Mouse (Mus musculus) midbrain, embryonic 13.5 days (tissue): ENCODE measurements around the gene Spred1. TPM values are rescaled to one million over a fixed set of nuclear protein-coding genes. Genes with fewer than 3 reads are reported as not detected.
A peak's percentile ranks its signal among the peaks of the same experiment; 100 is the strongest.
"Not testable (repeated sequence)": the region's sequence is repeated elsewhere in the genome, so short reads cannot be mapped to it uniquely, and the experiment has no call there.

Experiments
- ATAC-seq: fragments of 200-750 bp; cut with Nextera tagmentation; 2 replicates; pipeline ENCODE4 v1.8.0; 2017; ENCODE audit warnings: mild to moderate bottlenecking, moderate TSS enrichment, moderate library complexity
- H3K27ac ChIP-seq: fragments of 300-500 bp; sonication (generic); 2 replicates; pipeline ENCODE4 v1.5.1; 2015; ENCODE audit warnings: inconsistent platforms, mild to moderate bottlenecking, moderate library complexity
- H3K27me3 ChIP-seq: fragments of 300-500 bp; sonication (generic); 2 replicates; pipeline ENCODE4 v1.6.1; 2015; ENCODE audit warnings: mild to moderate bottlenecking, inconsistent platforms
- H3K36me3 ChIP-seq: fragments of 300-500 bp; sonication (generic); 2 replicates; pipeline ENCODE4 v1.6.1; 2015; ENCODE audit warnings: mild to moderate bottlenecking, inconsistent platforms
- H3K4me1 ChIP-seq: fragments of 300-500 bp; sonication (generic); replicated peaks from 2 replicates; pipeline ENCODE4 v1.6.1; 2015; ENCODE audit warnings: inconsistent platforms
- H3K4me2 ChIP-seq: fragments of 300-500 bp; sonication (generic); replicated peaks from 2 replicates; pipeline ENCODE4 v1.6.1; 2015; ENCODE audit warnings: moderate library complexity, mild to moderate bottlenecking, inconsistent platforms
- H3K4me3 ChIP-seq: fragments of 300-500 bp; sonication (generic); replicated peaks from 2 replicates; pipeline ENCODE4 v1.5.1; 2015; ENCODE audit warnings: mild to moderate bottlenecking, inconsistent platforms
- H3K9ac ChIP-seq: fragments of 300-500 bp; sonication (generic); replicated peaks from 2 replicates; pipeline ENCODE4 v1.6.1; 2015; ENCODE audit warnings: mild to moderate bottlenecking, inconsistent platforms
- H3K9me3 ChIP-seq: fragments of 300-500 bp; sonication (generic); 2 replicates; pipeline ENCODE4 v1.6.1; 2016; ENCODE audit warnings: mild to moderate bottlenecking, inconsistent platforms
- WGBS: fragments of 180-500 bp; shearing (Covaris S2); methylation state at CpG from one replicate; pipeline ENCODE4 v1.1.7; 2015; 5-methylcytosine and 5-hydroxymethylcytosine counted together
- polyA plus RNA-seq: library from polyadenylated mRNA; unstranded; fragments of >200 nt; fragmentation: Nextera tagmentation; extraction: Ambion mirVana; gene quantifications from 2 replicates; pipeline ENCODE4 v1.2.1, GENCODE M21; 2015

Spred1 gene
- polyA plus RNA-seq, 1 experiment from 2014 or later: 7.4 TPM

DNA sequence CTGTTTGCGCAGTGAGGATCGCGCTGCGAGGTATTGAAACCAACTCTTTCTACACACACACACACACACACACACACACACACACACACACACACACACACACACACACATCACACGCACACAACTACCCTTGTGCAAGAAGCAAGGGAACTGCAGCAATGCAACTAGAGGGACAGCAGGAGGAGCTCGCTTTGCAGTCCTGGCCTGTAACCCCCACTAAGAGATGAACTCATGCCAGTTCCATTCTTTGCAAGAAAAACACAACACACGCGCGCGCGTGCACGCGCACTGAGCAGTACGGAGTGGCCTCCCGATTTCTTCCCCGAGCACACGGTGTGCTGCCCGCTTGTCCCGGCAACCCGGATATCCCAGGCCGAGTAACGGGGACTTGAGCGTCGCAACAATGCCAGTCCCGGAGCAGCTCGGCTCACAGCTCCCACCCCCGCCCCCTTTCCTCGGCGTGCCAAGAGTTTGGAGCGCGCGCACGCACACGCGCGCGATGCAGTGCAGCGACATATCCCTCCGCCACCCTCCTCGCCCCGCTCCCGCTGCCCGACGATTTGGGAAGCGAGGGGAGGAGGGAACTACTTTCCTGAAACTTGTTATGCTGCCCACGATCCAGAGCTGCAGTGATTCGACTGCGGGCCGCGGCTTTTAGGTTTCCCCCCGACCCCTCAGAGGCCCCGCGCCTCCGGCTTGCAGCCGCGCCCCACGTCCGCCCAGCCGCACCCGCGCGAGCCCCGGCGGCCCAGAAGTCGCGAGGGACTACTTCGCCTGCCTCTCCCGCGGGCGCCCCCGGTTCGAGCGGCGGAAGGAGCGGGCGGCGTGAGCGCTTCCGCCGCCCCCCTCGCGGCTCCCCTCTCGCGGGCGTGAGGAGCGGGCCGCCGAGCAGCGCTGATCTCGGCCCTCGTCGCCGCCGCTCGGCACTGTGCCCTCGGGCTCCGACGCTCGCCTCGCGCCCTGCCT, 645 bp upstream of the Spred1 start:
- Histone ChIP-seq H3K9ac (peak overlapping the region; percentile 99), H3K36me3 (no peaks in the 10 kb centered on the region), H3K4me2 (peak overlapping the region; percentile 76), H3K27me3 (peaks cover 8% of the 10 kb centered on the region; the same call in 1 of the 2 replicates), H3K9me3 (no peaks in the 10 kb centered on the region), H3K4me3 (peak overlapping the region; percentile 91), H3K4me1 (peaks cover 27% of the 10 kb centered on the region), H3K27ac (peak overlapping the region; percentile 99)
- under 1% methylated on average over 94 of the region's 101 CpGs for WGBS
- ATAC-seq: peak; percentile 88

DNA sequence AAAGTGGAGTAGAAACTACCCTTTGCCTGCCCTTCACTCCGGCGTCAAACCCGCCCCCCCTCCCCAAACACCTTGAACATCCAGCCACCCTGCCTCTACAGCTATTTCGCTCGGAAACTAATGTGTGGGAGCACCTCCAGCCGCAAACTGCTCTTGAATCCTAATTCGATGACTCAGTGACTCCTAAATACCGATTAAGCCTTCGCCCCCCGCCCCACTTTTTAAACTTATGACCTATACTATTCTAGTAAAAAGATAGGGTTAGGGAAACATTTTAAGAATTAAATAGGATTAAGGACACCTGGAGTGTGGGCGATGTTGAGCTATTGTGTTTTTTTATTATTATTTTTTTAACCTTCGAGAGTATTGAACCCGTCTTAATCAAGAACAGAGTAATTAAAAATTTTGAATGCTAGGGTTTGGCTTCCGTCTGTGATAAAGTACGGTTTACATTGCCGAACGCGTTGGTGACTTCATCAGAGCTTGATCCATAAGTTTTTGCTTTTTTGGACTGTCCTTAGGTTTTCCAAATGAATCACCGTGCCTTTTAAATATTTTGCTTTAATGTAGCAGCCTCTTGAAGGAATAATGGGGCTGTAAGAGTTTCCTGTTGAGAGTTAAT, 921 bp downstream of the Spred1 start:
- peak overlapping the region; percentile 91 for H3K4me3 ChIP-seq
- peaks cover 32% of the 10 kb centered on the region for H3K4me1 ChIP-seq
- ATAC-seq: no peak
- no peaks in the 10 kb centered on the region for H3K36me3 ChIP-seq
- peak overlapping the region; percentile 99 for H3K27ac ChIP-seq
- peaks cover 8% of the 10 kb centered on the region; the same call in 1 of the 2 replicates for H3K27me3 ChIP-seq
- under 1% methylated on average over 19 of the region's 19 CpGs for WGBS
- peak overlapping the region; percentile 76 for H3K4me2 ChIP-seq
- H3K9ac ChIP-seq: peak overlapping the region; percentile 99
- no peaks in the 10 kb centered on the region for H3K9me3 ChIP-seq

DNA sequence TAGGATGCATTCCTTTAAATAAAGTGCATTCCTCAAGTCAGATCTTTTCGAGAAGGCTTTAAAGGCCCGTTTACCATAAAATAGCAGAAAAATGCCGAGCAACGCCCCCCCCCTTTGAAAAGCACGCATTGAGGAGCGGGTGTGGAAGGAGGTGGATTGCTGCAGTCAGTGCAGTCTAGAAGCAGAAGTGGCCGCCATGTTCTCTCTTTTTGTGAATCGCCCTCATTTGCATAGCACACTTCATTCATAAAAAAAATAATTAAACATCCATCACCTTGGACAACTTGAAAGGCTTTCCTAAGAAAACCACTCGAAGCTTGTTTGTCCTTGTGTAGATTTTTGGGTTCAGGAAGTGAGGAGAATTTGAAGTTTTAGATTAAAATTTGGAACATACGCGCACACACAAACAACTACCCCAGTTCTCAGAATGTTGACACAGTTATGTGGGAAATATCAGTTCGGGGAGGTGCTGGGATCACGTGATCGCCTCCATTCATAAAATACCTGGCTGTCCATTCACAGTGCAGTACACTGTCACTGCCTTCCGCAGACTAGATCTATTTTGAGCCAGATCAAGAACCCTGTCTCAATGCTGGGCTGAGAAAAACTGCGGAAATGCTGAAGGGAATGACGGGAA, 1.6 kb downstream of the Spred1 start:
- Histone ChIP-seq H3K4me2 (peak overlapping the region; percentile 76), H3K36me3 (no peaks in the 10 kb centered on the region), H3K4me1 (peaks cover 34% of the 10 kb centered on the region), H3K9ac (peak overlapping the region; percentile 99), H3K27me3 (peaks cover 8% of the 10 kb centered on the region; the same call in 1 of the 2 replicates), H3K4me3 (peak overlapping the region; percentile 91), H3K27ac (no peak overlapping the region; the same call in 1 of the 2 replicates), H3K9me3 (no peaks in the 10 kb centered on the region)
- ATAC-seq: peak; percentile 71
- 8% methylated on average over 17 of the region's 17 CpGs for WGBS

- no peak overlapping the region for H3K27ac ChIP-seq
- ATAC-seq: no peak
- H3K4me2 ChIP-seq: peak overlapping the region; percentile 59
- peak overlapping the region; percentile 41; the same call in 1 of the 2 replicates for H3K9ac ChIP-seq
- WGBS: 35% methylated on average over 3 of the region's 3 CpGs
- H3K4me3 ChIP-seq: peak overlapping the region; percentile 91
- H3K9me3 ChIP-seq: no peaks in the 10 kb centered on the region
- H3K4me1 ChIP-seq: peaks cover 34% of the 10 kb centered on the region
- H3K27me3 ChIP-seq: peaks cover 4% of the 10 kb centered on the region; the same call in 1 of the 2 replicates
- H3K36me3 ChIP-seq: no peaks in the 10 kb centered on the region
These were observed 2.5 kb downstream of the Spred1 start for GRCm38 (mm10) chr2:117123701-117124100.

GRCm38 (mm10) chr2:117124839-117125238, 3.7 kb downstream of the Spred1 start:
- WGBS: 83% methylated on average over 2 of the region's 2 CpGs
- H3K4me2 ChIP-seq: no peak overlapping the region

DNA sequence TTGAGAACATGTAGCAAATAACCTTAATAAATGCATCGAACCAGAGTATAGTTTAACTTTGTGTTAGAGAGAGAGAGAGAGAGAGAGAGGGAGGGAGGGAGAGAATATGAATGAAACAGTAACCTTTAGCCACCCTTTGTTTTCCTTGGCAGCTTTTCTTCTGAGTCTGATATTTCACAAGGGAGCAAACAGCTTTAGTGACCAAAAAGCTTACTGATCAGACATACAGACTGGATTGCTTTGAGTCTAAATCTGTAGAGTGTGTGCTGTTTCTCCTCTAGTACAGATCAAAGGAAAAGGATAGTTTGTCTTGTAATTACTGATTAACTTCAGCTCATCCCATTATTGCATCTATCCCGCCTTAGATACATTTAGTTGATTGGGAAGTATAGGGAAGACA, 8.0 kb downstream of the Spred1 start:
- no peak overlapping the region for H3K27ac ChIP-seq
- peaks cover 14% of the 10 kb centered on the region for H3K4me1 ChIP-seq
- no peaks in the 10 kb centered on the region for H3K9me3 ChIP-seq
- no peak overlapping the region for H3K4me3 ChIP-seq
- 91% methylated on average over 2 of the region's 2 CpGs for WGBS
- ATAC-seq: no peak
- H3K27me3 ChIP-seq: no peaks in the 10 kb centered on the region
- no peak overlapping the region for H3K4me2 ChIP-seq
- H3K36me3 ChIP-seq: no peaks in the 10 kb centered on the region
- H3K9ac ChIP-seq: no peak overlapping the region

More at GRCm38 (mm10) chr2:117124839-117125238, 3.7 kb downstream of the Spred1 start:
- Histone ChIP-seq H3K36me3 (no peaks in the 10 kb centered on the region), H3K9ac (no peak overlapping the region), H3K4me1 (peaks cover 23% of the 10 kb centered on the region), H3K27me3 (no peaks in the 10 kb centered on the region), H3K9me3 (no peaks in the 10 kb centered on the region), H3K4me3 (no peak overlapping the region), H3K27ac (no peak overlapping the region)
- ATAC-seq: no peak

GRCm38 (mm10) chr2:117131041-117131440, 9.9 kb downstream of the Spred1 start:
- not testable (repeated sequence) for H3K9me3 ChIP-seq, H3K4me2 ChIP-seq, ATAC-seq, H3K27me3 ChIP-seq, H3K36me3 ChIP-seq, H3K9ac ChIP-seq, H3K27ac ChIP-seq, H3K4me1 ChIP-seq, H3K4me3 ChIP-seq
- WGBS: 93% methylated on average over 7 of the region's 7 CpGs

DNA sequence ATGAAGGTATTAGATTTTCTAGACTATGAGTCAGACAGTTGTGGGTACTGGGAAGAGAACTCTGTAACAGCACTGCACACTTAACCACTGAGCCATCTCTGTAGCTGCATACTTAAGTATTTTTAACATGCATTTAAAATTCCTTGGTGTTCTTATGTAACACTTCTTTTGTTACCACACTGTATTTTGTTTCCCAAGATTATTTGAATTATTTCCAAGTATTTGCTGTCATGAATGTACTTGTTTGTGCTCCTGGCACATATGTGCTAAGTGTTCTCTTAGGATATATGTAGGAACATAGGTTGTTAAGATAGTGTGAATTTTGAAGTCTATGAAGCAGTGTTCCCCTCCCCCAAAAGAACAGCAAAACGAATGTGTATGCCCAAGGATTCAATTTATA, 10.7 kb downstream of the Spred1 start:
- WGBS: 80% methylated on average over 1 of the region's 1 CpGs

GRCm38 (mm10) chr2:117133541-117133940, 12.4 kb downstream of the Spred1 start:
- Histone ChIP-seq H3K9me3 (no peaks in the 10 kb centered on the region), H3K27ac (no peak overlapping the region), H3K9ac (no peak overlapping the region), H3K4me3 (no peak overlapping the region), H3K36me3 (no peaks in the 10 kb centered on the region), H3K4me1 (0 out of 2 replicates have a peak, but pooled peaks cover 4% of the 10 kb centered on the region), H3K4me2 (no peak overlapping the region), H3K27me3 (no peaks in the 10 kb centered on the region)
- WGBS: 87% methylated on average over 2 of the region's 2 CpGs
- no peak for ATAC-seq

More for the DNA sequence above, 10.7 kb downstream of the Spred1 start:
- 0 out of 2 replicates have a peak, but pooled peaks cover 3% of the 10 kb centered on the region for H3K4me1 ChIP-seq
- H3K4me3 ChIP-seq: no peak overlapping the region
- no peak overlapping the region for H3K27ac ChIP-seq
- H3K4me2 ChIP-seq: no peak overlapping the region
- H3K36me3 ChIP-seq: no peaks in the 10 kb centered on the region
- no peak for ATAC-seq
- no peak overlapping the region for H3K9ac ChIP-seq
- no peaks in the 10 kb centered on the region for H3K9me3 ChIP-seq
- no peaks in the 10 kb centered on the region for H3K27me3 ChIP-seq

DNA sequence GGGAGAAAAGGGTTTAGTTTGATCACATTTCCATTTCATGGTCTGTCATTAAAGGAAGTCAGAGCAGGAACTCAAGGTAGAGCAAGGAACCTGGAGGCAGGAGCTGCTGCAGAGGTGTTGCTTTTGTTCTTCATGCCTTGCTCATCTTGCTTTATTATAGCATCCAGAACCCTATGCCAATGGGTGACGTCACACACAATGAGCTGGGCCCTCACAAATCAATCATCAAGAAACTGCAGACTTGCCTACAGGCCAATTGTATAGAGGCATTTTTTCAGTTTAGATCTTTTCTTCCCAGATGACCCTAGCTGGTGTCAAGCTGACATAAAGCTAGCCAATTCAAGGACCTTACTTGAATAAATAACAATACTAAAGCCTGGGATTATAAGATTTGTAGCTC, 16.6 kb downstream of the Spred1 start:
- Histone ChIP-seq H3K27me3 (no peaks in the 10 kb centered on the region), H3K4me3 (no peak overlapping the region), H3K9ac (no peak overlapping the region), H3K27ac (no peak overlapping the region), H3K36me3 (no peaks in the 10 kb centered on the region), H3K4me1 (peaks cover 20% of the 10 kb centered on the region), H3K9me3 (no peaks in the 10 kb centered on the region), H3K4me2 (no peak overlapping the region)
- ATAC-seq: no peak
- WGBS: 12% methylated on average over 1 of the region's 1 CpGs

- Histone ChIP-seq H3K9ac (no peak overlapping the region), H3K27me3 (no peaks in the 10 kb centered on the region), H3K9me3 (no peaks in the 10 kb centered on the region), H3K27ac (no peak overlapping the region), H3K4me2 (no peak overlapping the region), H3K4me3 (no peak overlapping the region), H3K36me3 (no peaks in the 10 kb centered on the region), H3K4me1 (peaks cover 20% of the 10 kb centered on the region)
- WGBS: 88% methylated on average over 5 of the region's 5 CpGs
- ATAC-seq: no peak
These were observed 17.8 kb downstream of the Spred1 start for GRCm38 (mm10) chr2:117138932-117139331.

- H3K27me3 ChIP-seq: no peaks in the 10 kb centered on the region
- no peak overlapping the region for H3K27ac ChIP-seq
- no peak overlapping the region for H3K4me3 ChIP-seq
- H3K36me3 ChIP-seq: no peaks in the 10 kb centered on the region
- H3K4me1 ChIP-seq: peaks cover 20% of the 10 kb centered on the region
- H3K4me2 ChIP-seq: no peak overlapping the region
- no peak overlapping the region for H3K9ac ChIP-seq
- 94% methylated on average over 1 of the region's 1 CpGs for whole genome bisulfite sequencing
- no peak for ATAC-seq
- no peaks in the 10 kb centered on the region for H3K9me3 ChIP-seq
These were observed 18.8 kb downstream of the Spred1 start for GRCm38 (mm10) chr2:117139977-117140376.
